Mouse (Mus musculus): ENCODE data around the gene Cxcr5. TPM values are rescaled to one million over a fixed set of nuclear protein-coding genes. Genes with fewer than 3 reads are reported as not detected.

Gene Cxcr5
- polyA plus RNA-seq, 1 experiment from 2014 or later: 0.17 TPM

GRCm38 (mm10) chr9:44514147-44514546 is 47.5 kb downstream of the Cxcr5 start:
- no peak overlapping the region for H3K9ac ChIP-seq (replicated peaks; ENCODE audit: low read depth)
- no peak overlapping the region for H3K4me3 ChIP-seq (ENCODE audit: low read depth, low read length)
- WGBS: 77% methylated on average over 5 of the region's 5 CpGs
- H3K9me3 ChIP-seq (ENCODE audit: low read length): no peaks in the 10 kb centered on the region
- ATAC-seq: no peak
- no peak overlapping the region for H3K27ac ChIP-seq (ENCODE audit: low read length)
- no peak for TF ChIP-seq EP300 (IDR thresholded peaks at IDR 0.05)
- no peak for TF ChIP-seq CTCF (IDR thresholded peaks at IDR 0.05)
- no peak for DNase-seq (ENCODE audit: low spot score)
- H3K36me3 ChIP-seq (ENCODE audit: insufficient read depth, low read length): no peaks in the 10 kb centered on the region
- peaks cover 20% of the 10 kb centered on the region; the same call in 1 of the 2 replicates for H3K4me1 ChIP-seq (ENCODE audit: insufficient read depth, low read depth, low read length)
- no peak overlapping the region for H3K4me2 ChIP-seq (replicated peaks; ENCODE audit: low read depth, low read length)
- H3K27me3 ChIP-seq (replicated peaks; ENCODE audit: insufficient read depth, low read length): no peaks in the 10 kb centered on the region

DNA sequence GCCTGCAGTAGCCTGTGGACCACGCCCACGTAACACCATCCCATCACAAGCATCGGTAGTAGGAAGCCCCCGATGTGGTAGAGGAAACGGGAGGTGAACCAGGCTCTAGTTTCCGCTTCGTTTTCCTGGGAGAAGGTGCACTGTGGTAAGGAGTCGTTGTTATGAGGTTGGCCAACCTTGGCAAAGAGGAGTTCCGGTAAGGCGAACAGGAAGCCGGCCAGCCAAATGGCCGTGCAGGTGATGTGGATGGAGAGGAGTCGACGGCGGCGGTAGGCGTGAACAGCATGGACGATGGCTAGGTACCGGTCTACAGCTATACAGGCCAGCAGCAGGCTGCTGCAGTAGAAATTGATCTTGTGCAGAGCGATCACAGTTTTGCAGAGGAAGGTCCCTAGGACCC is 48.1 kb downstream of the Cxcr5 start:
- TF ChIP-seq EP300 (IDR thresholded peaks at IDR 0.05): no peak
- TF ChIP-seq CTCF (IDR thresholded peaks at IDR 0.05): no peak
- 79% methylated on average over 20 of the region's 20 CpGs for WGBS
- Histone ChIP-seq H3K27me3 (replicated peaks; ENCODE audit: insufficient read depth, low read length) (no peaks in the 10 kb centered on the region), H3K4me2 (replicated peaks; ENCODE audit: low read depth, low read length) (no peak overlapping the region), H3K36me3 (ENCODE audit: insufficient read depth, low read length) (peaks cover 4% of the 10 kb centered on the region; the same call in 1 of the 2 replicates), H3K9me3 (ENCODE audit: low read length) (no peaks in the 10 kb centered on the region), H3K4me3 (ENCODE audit: low read depth, low read length) (no peak overlapping the region), H3K9ac (replicated peaks; ENCODE audit: low read depth) (no peak overlapping the region), H3K4me1 (ENCODE audit: insufficient read depth, low read depth, low read length) (peaks cover 26% of the 10 kb centered on the region; the same call in 1 of the 2 replicates), H3K27ac (ENCODE audit: low read length) (no peak overlapping the region)
- DNase-seq (ENCODE audit: low spot score): no peak
- ATAC-seq: no peak

- no peak overlapping the region for H3K9ac ChIP-seq (replicated peaks; ENCODE audit: low read depth)
- peaks cover 9% of the 10 kb centered on the region; the same call in 1 of the 2 replicates for H3K36me3 ChIP-seq (ENCODE audit: insufficient read depth, low read length)
- no peaks in the 10 kb centered on the region for H3K9me3 ChIP-seq (ENCODE audit: low read length)
- H3K4me1 ChIP-seq (ENCODE audit: insufficient read depth, low read depth, low read length): peaks cover 26% of the 10 kb centered on the region; the same call in 1 of the 2 replicates
- TF ChIP-seq EP300 (IDR thresholded peaks at IDR 0.05) (no peak), CTCF (IDR thresholded peaks at IDR 0.05) (no peak)
- ATAC-seq (no peak), DNase-seq (ENCODE audit: low spot score) (no peak)
- 78% methylated on average over 11 of the region's 11 CpGs for WGBS
- H3K4me3 ChIP-seq (ENCODE audit: low read depth, low read length): no peak overlapping the region
- no peak overlapping the region for H3K4me2 ChIP-seq (replicated peaks; ENCODE audit: low read depth, low read length)
- 0 out of 2 replicates have a peak overlapping the region, but pooled peaks have one; percentile 27 for H3K27ac ChIP-seq (ENCODE audit: low read length)
- H3K27me3 ChIP-seq (replicated peaks; ENCODE audit: insufficient read depth, low read length): no peaks in the 10 kb centered on the region
Measured at GRCm38 (mm10) chr9:44513121-44513520, 48.6 kb downstream of the Cxcr5 start.

DNA sequence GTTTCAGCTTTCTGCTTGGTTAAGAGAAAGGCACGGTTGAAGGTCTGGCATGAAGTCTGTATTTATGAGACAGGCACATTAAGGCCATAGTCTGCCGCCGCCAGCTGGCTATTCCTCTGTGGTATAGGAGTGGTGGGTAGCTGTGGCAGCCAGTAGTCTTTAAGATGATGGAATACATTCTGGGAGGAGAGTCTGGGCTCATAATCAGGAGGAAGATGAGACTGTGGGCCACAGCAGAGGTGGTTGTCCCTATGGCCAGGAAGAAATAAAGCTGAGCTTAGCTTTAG is 49.0 kb downstream of the Cxcr5 start:
- no peak overlapping the region for H3K4me2 ChIP-seq (replicated peaks; ENCODE audit: low read depth, low read length)
- TF ChIP-seq CTCF (IDR thresholded peaks at IDR 0.05): no peak
- no peak for TF ChIP-seq EP300 (IDR thresholded peaks at IDR 0.05)
- H3K9ac ChIP-seq (replicated peaks; ENCODE audit: low read depth): no peak overlapping the region
- H3K27me3 ChIP-seq (replicated peaks; ENCODE audit: insufficient read depth, low read length): no peaks in the 10 kb centered on the region
- ATAC-seq (no peak), DNase-seq (ENCODE audit: low spot score) (no peak)
- peaks cover 26% of the 10 kb centered on the region; the same call in 1 of the 2 replicates for H3K4me1 ChIP-seq (ENCODE audit: insufficient read depth, low read depth, low read length)
- no peaks in the 10 kb centered on the region for H3K9me3 ChIP-seq (ENCODE audit: low read length)
- peak overlapping the region; percentile 27; the same call in 1 of the 2 replicates for H3K27ac ChIP-seq (ENCODE audit: low read length)
- peaks cover 12% of the 10 kb centered on the region; the same call in 1 of the 2 replicates for H3K36me3 ChIP-seq (ENCODE audit: insufficient read depth, low read length)
- H3K4me3 ChIP-seq (ENCODE audit: low read depth, low read length): no peak overlapping the region
- 76% methylated on average over 3 of the region's 3 CpGs for WGBS

DNA sequence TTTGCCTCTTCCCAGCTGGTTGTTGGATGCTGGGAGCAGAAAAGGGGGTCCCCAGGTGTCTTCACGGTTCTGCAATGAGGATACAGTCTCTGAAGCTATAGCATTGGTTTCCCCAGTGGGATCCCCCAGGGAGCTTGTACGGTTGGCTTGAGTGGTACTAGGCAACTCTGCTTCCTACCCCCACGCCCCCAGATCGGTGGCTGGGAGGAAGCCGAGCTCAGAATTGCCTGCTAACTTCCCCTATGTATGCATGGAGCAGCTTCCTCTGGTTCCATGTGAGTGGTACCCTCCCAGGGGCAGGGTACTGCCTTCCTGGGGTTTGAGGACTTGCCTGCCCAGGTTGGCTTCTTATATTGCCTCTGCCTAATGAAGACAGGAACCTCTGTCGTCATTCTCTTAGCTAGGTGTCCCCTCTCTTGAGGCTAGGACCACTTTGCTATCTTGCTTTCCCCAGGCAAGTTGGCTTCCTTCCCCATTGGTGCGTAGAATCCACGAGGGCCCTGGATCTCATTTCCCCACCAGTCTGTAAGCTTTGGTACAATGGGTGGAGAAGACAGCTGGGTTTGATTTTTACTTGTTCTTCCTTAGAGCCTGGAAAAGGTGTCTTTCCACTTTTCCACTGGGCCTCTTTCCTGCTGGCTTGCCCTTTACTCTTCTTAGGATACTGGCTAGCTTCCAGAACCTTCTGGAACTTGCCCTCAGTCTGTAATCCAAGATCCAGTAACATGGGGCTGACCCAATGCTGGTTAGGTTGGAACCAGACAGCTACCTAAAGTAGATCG is 49.6 kb downstream of the Cxcr5 start:
- peak overlapping the region; percentile 9; the same call in 1 of the 2 replicates for H3K9ac ChIP-seq (replicated peaks; ENCODE audit: low read depth)
- peaks cover 26% of the 10 kb centered on the region; the same call in 1 of the 2 replicates for H3K4me1 ChIP-seq (ENCODE audit: insufficient read depth, low read depth, low read length)
- no peaks in the 10 kb centered on the region for H3K9me3 ChIP-seq (ENCODE audit: low read length)
- ATAC-seq (no peak), DNase-seq (ENCODE audit: low spot score) (no peak)
- H3K27ac ChIP-seq (ENCODE audit: low read length): peak overlapping the region; percentile 27; the same call in 1 of the 2 replicates
- no peak overlapping the region for H3K4me3 ChIP-seq (ENCODE audit: low read depth, low read length)
- no peak for TF ChIP-seq EP300 (IDR thresholded peaks at IDR 0.05)
- no peak for TF ChIP-seq CTCF (IDR thresholded peaks at IDR 0.05)
- H3K27me3 ChIP-seq (replicated peaks; ENCODE audit: insufficient read depth, low read length): no peaks in the 10 kb centered on the region
- H3K36me3 ChIP-seq (ENCODE audit: insufficient read depth, low read length): peaks cover 17% of the 10 kb centered on the region
- 54% methylated on average over 9 of the region's 9 CpGs for WGBS
- H3K4me2 ChIP-seq (replicated peaks; ENCODE audit: low read depth, low read length): no peak overlapping the region

DNA sequence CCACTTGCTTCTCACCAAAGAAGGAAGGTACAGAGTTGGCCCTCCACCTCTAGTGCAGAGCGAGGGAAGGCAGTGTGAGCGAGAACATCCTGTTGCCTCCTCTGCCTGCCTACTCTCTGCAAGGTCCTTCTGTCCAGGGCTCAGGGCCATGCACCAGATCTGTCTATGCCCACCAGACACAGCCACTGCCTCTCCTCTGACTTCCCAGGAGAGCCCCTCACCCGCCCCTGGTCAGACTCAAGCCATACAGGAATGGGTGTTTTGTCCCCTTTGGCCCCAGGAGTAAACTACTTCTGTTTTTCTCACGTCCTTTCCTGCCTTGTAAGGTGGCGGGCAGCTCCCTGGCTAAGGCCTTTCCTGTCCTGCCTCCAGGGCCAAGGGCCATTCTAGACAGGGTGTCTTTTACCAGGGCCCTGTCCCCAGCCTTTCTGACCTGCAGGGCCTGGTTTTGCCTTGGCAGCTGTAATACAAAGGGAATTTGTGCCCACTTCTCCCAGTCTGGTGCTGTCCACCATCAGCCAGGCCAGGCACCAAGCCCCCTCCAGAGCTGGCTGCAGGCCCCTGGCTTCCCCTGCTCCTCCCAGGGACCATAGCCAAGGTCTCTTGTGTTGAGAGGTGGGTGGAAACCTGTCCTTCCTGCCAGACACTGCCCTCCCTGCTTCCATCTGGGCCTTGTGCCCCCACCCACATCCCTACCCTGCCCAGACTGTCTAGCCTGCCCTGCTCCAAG is 50.6 kb downstream of the Cxcr5 start:
- H3K4me1 ChIP-seq (ENCODE audit: insufficient read depth, low read depth, low read length): peaks cover 26% of the 10 kb centered on the region; the same call in 1 of the 2 replicates
- H3K4me3 ChIP-seq (ENCODE audit: low read depth, low read length): no peak overlapping the region
- no peak for TF ChIP-seq EP300 (IDR thresholded peaks at IDR 0.05)
- TF ChIP-seq CTCF (IDR thresholded peaks at IDR 0.05): no peak
- ATAC-seq (peak; percentile 34), DNase-seq (ENCODE audit: low spot score) (peak; percentile 47)
- 37% methylated on average over 5 of the region's 5 CpGs for WGBS
- peak overlapping the region; percentile 60; the same call in 1 of the 2 replicates for H3K4me2 ChIP-seq (replicated peaks; ENCODE audit: low read depth, low read length)
- no peak overlapping the region for H3K9ac ChIP-seq (replicated peaks; ENCODE audit: low read depth)
- no peaks in the 10 kb centered on the region for H3K9me3 ChIP-seq (ENCODE audit: low read length)
- H3K27me3 ChIP-seq (replicated peaks; ENCODE audit: insufficient read depth, low read length): no peaks in the 10 kb centered on the region
- H3K27ac ChIP-seq (ENCODE audit: low read length): peak overlapping the region; percentile 78
- peaks cover 26% of the 10 kb centered on the region for H3K36me3 ChIP-seq (ENCODE audit: insufficient read depth, low read length)

All from lung, postnatal 0 days (tissue).